Mouse (Mus musculus): ENCODE data around the gene Ncapg.

Gene Ncapg

DNA sequence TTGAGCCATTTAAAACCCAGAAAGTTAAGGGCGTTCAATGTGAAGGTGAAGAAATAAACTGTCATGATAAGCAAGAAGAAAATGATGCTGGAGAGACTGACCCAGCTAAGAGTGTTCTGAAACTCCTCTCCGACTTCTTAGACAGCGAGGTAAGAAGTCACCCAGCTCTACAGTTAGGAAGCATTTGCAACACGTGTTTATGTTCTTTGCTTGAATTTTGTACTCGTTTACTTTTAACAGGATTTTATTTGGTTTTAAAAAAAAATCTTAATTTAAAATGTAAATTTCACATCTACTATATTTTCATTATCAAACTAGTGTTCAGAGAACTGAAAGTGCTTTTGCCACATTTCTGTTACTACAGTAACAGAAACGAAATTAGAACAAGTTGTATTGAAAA is 22.0 kb downstream of the Ncapg start:
- DNase-seq (ENCODE audit: low read depth, low spot score), result no peak

DNA sequence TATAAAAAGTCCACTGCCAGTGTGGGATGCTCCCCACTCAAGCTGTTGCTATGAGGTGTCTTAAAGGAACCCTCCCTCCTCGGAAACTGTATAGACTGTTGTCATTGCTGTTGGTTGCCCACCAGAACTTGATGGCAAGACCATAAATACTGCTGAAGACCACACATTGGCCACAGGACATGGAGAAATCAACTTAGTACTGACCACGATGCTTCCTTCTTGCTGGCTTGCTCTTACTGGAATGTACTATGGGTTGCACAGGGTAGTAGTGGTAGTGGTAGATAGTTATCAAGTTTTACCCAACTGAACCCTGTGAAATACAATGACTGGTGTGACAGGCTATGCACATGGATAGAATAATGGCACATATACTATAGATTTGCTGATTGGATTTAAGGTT is 37.1 kb downstream of the Ncapg start:
- no peak for DNase-seq (ENCODE audit: low read depth, low spot score)

DNA sequence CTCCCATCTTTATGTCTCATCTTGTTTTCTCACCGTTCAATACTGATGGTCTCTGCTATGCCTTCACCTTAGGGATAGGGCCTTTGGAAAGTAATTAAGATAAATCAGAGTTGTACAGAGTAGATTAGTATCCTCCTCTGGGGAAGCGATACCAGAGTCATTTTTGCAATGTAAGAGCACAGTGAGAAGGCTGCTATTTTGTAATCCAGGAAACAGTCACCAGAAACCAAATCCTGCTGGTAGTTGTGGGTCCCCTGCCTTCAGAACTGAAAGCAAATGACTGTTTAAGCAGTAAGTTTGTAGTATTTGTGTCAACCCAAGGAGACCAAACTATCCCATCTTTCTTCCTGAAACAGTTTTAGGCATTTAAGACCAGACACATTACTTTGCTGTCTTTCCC is 39.9 kb downstream of the Ncapg start:
- DNase-seq (ENCODE audit: low read depth, low spot score), result no peak

DNA sequence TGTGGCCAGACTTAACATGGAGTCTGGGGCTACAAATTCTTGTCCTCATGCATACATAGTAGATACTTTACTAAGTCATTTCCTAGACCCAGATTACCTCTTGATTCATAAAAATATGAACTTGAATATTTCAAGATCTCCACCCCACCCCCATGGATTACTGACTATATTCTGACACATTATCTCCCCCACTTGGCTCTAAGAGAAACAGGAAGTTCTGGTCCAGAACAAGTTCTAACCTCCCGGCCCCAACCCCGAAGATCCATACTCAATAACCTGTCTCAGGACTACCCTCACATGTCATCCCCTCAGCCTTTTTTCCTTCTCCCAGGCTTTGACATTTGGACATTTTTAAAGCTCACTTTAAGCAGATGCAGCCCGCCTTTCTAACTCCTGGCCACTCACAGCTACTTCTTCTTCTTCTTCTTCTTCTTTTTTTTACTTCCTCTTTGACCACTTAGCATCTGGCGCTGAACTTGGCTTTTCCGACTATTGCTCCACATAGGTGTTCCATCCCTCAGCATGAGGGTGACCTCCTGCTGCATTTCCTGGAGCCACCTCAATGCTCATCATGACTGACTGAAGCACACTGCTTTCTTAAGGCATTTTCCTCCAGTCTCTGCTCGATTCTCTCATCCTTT is 49.2 kb downstream of the Ncapg start:
- no peak for DNase-seq (ENCODE audit: low read depth, low spot score)

DNA sequence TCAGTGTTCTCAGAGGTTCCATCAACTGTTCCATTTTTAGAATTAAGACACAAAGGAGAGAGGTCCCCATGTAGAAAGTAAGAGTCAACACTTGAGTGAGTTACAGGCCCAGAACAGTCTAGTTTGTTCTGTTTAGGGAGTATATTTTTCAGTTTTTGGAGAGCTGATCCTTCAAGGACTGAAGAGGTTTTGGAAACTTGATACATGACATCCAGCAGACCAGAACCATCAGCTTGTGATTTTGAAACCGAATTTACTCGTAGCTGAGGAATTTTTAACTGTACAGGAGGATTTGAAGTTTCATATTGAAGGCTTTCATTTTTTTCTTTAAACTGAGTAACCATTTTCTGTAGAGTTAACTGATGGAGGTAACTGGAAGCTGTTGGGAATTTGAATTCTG is 64.0 kb downstream of the Ncapg start:
- no peak for DNase-seq (ENCODE audit: low read depth, low spot score)

DNA sequence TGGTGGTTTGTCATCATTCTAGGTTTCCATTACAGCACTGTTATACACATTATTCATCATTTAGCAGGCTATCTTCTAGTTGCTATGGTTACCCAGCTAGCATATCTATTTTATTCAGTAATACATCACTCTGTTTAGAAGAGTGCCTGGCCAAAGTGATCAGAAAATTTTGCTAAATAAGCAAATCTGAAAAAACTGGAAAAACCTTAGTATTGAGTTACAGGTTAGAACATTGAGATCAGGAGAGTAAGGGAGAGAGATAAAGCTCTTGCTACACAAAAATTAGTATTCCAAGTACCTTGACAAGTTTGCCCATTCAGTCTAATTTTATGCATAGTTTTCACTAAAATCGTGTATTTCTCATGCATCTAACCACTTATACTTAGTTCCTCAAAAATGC is 68.2 kb downstream of the Ncapg start:
- no peak for DNase-seq (ENCODE audit: low read depth, low spot score)
